Mouse (Mus musculus) stomach, postnatal 0 days (tissue): Measurements from ENCODE around the gene Hook2.

Experiments used
- CTCF ChIP-seq: IDR thresholded peaks from 2 replicates; pipeline ENCODE4 v1.5.1; 2016; ENCODE audit warnings: antibody characterized with exemption, low read depth, mild to moderate bottlenecking, moderate library complexity
- EP300 ChIP-seq: optimal IDR thresholded peaks from 2 replicates; pipeline ENCODE3; 2016; ENCODE audit warnings: antibody characterized with exemption

DNA sequence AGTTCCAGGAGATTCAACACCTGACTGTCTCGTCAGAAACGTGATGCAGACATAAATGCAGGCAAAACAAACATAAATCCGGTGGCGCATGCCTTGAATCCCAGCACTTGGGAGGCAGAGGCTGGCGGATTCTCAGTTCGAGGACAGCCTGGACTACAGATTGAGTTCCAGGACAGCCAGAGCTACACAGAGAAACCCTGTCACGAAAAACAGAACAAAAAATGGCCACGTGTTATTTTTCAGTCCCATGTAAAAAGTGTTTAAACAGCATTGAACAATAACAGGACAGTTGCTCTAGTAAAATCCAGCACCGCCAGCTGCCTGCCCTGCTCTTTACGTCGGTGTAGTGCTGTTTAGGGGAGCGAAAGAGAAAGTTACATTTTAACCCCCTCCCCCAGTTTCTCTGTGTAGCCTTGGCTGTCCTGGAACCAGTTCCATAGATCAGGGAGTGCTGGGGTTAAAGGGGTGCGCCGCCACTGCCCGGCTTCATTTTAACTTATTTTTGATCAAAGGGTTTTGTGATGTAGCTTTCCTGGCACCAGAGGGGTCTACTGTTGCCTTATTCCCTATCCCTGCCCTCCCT is 45.4 kb downstream of the Hook2 start:
- TF ChIP-seq EP300 = no peak
- no peak for TF ChIP-seq CTCF
